Mouse (Mus musculus) brain, embryonic 14.5 days (tissue): ENCODE measurements at regions not wholly inside any gene's neighbourhood (a gene's known extent, or its start where the extent isn't known, plus 50 kb on each side); places are given as distances from the start of the nearest gene placed in this dataset.

Experiments
- DNase-seq: peaks from one replicate; pipeline ENCODE4 v3.0.0-alpha.2; 2011; ENCODE audit warnings: low read depth
- CTCF ChIP-seq: fragments of 200-500 bp; IDR thresholded peaks from 2 replicates; pipeline ENCODE4 v1.5.1; 2012; ENCODE audit warnings: inconsistent platforms, mild to moderate bottlenecking, moderate library complexity, borderline replicate concordance; ENCODE audit not compliant: insufficient read depth, insufficient read length; ENCODE audit errors: extremely low read depth
- POLR2A ChIP-seq: fragments of 200-500 bp; IDR thresholded peaks from 2 replicates; pipeline ENCODE4 v1.6.1; 2012; ENCODE audit warnings: mild to moderate bottlenecking, inconsistent platforms, borderline replicate concordance; ENCODE audit not compliant: poor library complexity, insufficient read depth, insufficient read length, severe bottlenecking; ENCODE audit errors: extremely low read depth

- no peak for TF ChIP-seq POLR2A
- no peak for TF ChIP-seq CTCF
- no peak for DNase-seq
Measured at GRCm38 (mm10) chr2:30700890-30701289, 102.6 kb downstream of the 1700001O22Rik start.

- DNase-seq: no peak
- TF ChIP-seq POLR2A: no peak
- no peak for TF ChIP-seq CTCF
Measured at GRCm38 (mm10) chr2:30700471-30700870, 103.0 kb downstream of the 1700001O22Rik start.

- peak; percentile 96 for DNase-seq
- TF ChIP-seq POLR2A (no peak), CTCF (no peak)
Measured at GRCm38 (mm10) chr2:30699797-30700454, 103.5 kb downstream of the 1700001O22Rik start.

- no peak for TF ChIP-seq POLR2A
- TF ChIP-seq CTCF: no peak
- DNase-seq: no peak
Measured at GRCm38 (mm10) chr2:30698758-30699535, 104.1 kb downstream of the Cstad start.

GRCm38 (mm10) chr2:30697851-30698250 lies 103.0 kb downstream of the Cstad start:
- TF ChIP-seq POLR2A (no peak), CTCF (no peak)
- DNase-seq: no peak

- DNase-seq: no peak
- TF ChIP-seq POLR2A (no peak), CTCF (no peak)
Measured at GRCm38 (mm10) chr2:30695771-30696456, 101.1 kb downstream of the Cstad start.

- no peak for DNase-seq
- TF ChIP-seq POLR2A (no peak), CTCF (no peak)
Measured at GRCm38 (mm10) chr2:30695041-30695440, 100.2 kb downstream of the Cstad start.

DNA sequence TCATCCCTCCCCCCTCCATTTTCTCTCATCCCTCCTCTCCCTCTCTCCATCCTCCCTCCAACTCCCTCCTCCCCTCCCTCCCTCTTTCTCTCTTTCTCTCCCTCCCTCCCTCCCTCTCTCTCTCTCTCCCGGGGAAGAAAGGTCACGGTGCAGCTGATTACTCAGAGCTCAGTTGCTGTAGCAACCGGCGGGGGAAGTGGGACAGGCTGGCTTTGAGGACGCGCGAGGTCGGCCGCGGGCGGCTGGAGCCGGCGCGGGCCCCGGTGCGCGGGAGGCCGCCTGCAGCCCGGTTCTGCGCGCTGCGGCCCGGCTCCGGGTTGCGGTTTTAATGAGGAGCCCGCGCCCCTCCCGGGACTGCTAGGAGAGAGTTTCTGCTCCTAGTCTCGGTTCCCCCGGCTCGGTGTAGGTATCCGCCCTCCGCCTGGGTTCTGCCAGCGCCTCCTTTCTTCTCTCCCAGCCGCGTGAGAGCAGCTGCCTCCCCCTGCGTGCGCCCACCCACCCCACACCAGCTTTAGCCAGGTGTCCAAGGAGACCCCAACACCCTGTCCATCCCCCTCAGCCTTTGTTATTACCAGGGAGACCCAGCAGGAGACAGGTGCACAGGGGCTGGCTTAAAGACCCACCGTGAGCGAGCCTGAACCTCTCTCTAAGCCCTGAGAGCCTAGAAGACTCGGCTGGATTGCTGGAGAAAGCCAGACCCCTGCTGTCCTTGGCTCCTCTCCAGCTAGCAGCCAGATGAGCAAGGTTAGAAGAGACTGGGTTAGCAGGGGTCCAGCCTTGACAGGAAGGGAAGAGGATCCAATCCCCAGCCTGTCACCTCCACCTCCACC lies 98.6 kb downstream of the Cstad start:
- TF ChIP-seq POLR2A (peak; percentile 49), CTCF (no peak)

DNA sequence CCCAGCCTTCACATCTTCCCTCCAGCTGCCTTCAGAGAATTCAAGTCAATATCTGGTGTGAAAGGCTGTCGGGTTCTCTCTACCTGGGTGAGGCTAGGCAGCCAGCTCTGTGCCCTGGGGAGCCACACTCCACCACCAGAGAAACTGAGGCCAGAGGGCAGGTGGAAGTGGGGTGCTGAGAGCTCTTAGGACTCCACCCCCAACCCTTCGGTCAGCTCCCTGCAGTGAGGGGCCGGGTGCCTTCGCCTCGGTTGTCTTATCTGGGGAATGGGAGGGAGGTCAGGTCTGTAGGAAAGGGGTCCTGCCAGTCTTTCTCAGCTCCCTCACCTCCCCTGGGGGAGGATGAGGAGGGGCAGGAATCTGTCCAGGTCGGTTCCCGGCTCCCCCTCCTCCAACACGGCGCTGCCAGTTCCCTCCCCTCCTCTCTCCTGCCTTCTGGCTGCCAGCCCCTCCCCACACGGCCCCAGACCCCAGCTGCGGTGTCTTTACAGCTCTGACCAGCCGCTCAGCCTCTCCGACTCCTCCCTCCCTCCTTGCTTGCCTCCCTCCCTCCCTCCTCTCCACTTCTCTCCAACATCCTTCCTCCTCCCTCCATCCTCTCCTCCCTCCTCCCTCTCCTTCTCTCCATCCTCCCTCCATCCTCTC lies 97.8 kb downstream of the Cstad start:
- peak; percentile 98 for DNase-seq

More for the DNA sequence above, 98.6 kb downstream of the Cstad start:
- peak; percentile 98 for DNase-seq

DNA sequence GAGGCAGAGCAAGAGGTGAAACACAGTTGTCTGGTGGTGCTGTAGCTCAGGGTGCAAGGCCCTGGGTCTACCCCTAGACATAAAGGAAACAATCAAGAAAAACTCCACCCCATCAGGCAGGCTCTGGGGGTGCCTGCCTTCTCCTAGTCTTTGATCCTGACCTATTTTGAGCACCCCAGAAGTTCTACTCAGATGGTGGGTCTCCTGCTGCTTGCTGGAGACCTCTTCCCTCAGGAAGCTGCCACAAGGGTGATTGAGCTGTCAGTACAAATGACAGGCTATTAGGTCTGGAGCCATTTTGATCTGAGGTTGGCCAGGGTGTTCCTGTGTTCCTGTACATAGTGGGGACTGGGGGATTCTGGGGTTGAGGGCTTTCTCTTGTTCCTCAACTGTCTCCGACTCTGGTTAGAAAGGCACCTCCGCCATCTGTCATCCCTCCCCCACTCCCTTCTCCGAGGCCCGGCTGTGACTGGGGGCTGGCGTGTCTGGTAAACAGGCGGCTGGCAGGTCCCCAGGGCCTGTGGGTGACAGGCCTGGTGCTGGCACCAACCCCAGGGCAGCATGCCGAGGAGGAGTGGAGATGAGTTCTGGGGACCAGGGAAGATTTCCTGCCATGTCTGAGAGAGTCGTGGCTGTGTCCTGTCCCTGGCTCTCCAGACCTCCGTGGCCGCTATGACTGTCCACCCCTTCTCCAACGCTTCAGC lies 97.2 kb downstream of the Cstad start:
- peak; percentile 96 for DNase-seq
- TF ChIP-seq POLR2A: no peak
- TF ChIP-seq CTCF: no peak

More for the DNA sequence above, 97.8 kb downstream of the Cstad start:
- no peak for TF ChIP-seq CTCF
- no peak for TF ChIP-seq POLR2A
